Mouse (Mus musculus) large intestine, adult 2 months (tissue): ENCODE results near the gene Fbxw8. TPM values are rescaled to one million over a fixed set of nuclear protein-coding genes. Genes with fewer than 3 reads are reported as not detected.
A peak's percentile ranks its signal among the peaks of the same experiment; 100 is the strongest.

Experiments
- DNase-seq: peaks from one replicate; pipeline ENCODE4 v3.0.0-alpha.2; 2012; ENCODE audit warnings: low read depth, low spot score
- WGBS: fragments of 180-500 bp; shearing (Covaris S2); methylation state at CpG from one replicate; pipeline ENCODE4 v1.1.7; 2018; 5-methylcytosine and 5-hydroxymethylcytosine counted together
- polyA plus RNA-seq: library from polyadenylated mRNA; depleted of rRNA; stranded (reverse); fragments of >200 nt; gene quantifications from 2 replicates; pipeline ENCODE4 v1.2.3, GENCODE M21; 2012; rRNA removed

Gene Fbxw8
- 29.4 and 32.7 TPM in 2 replicates for polyA plus RNA-seq

- under 1% methylated on average over 67 of the region's 67 CpGs for WGBS
- peak; percentile 35 for DNase-seq
These were observed at the start of gene Fbxw8 for GRCm38 (mm10) chr5:118154839-118155564. TSS of gene Fbxw8 (minus strand) at chr5:118155464.

- no peak for DNase-seq
- WGBS: 66% methylated on average over 16 of the region's 16 CpGs
These were observed 49.6 kb upstream of the Fbxw8 start for GRCm38 (mm10) chr5:118204675-118205440.

GRCm38 (mm10) chr5:118199670-118200069 is 44.4 kb upstream of the Fbxw8 start:
- WGBS: 84% methylated on average over 5 of the region's 5 CpGs
- DNase-seq: no peak

GRCm38 (mm10) chr5:118197421-118197820 is 42.2 kb upstream of the Fbxw8 start:
- WGBS: 65% methylated on average over 13 of the region's 13 CpGs
- no peak for DNase-seq

- WGBS: 27% methylated on average over 18 of the region's 18 CpGs
These were observed 37.0 kb upstream of the Fbxw8 start for GRCm38 (mm10) chr5:118192221-118192620.

GRCm38 (mm10) chr5:118190491-118190890 is 35.2 kb upstream of the Fbxw8 start:
- no peak for DNase-seq
- 67% methylated on average over 9 of the region's 9 CpGs for WGBS

More at GRCm38 (mm10) chr5:118192221-118192620, 37.0 kb upstream of the Fbxw8 start:
- DNase-seq: no peak

GRCm38 (mm10) chr5:118188356-118188755 is 33.1 kb upstream of the Fbxw8 start:
- WGBS: 66% methylated on average over 6 of the region's 6 CpGs

GRCm38 (mm10) chr5:118186903-118187633 is 31.8 kb upstream of the Fbxw8 start:
- WGBS: 77% methylated on average over 9 of the region's 9 CpGs
- no peak for DNase-seq

More at GRCm38 (mm10) chr5:118188356-118188755, 33.1 kb upstream of the Fbxw8 start:
- no peak for DNase-seq

GRCm38 (mm10) chr5:118177640-118178039 is 22.4 kb upstream of the Fbxw8 start:
- 62% methylated on average over 7 of the region's 7 CpGs for WGBS
- DNase-seq: no peak

GRCm38 (mm10) chr5:118175137-118175536 is 19.9 kb upstream of the Fbxw8 start:
- WGBS: 21% methylated on average over 2 of the region's 2 CpGs

GRCm38 (mm10) chr5:118174310-118175009 is 19.2 kb upstream of the Fbxw8 start:
- 3% methylated on average over 21 of the region's 22 CpGs for WGBS
- no peak for DNase-seq

More at GRCm38 (mm10) chr5:118175137-118175536, 19.9 kb upstream of the Fbxw8 start:
- no peak for DNase-seq

GRCm38 (mm10) chr5:118172078-118172723 is 16.9 kb upstream of the Fbxw8 start:
- under 1% methylated on average over 27 of the region's 27 CpGs for whole genome bisulfite sequencing
- DNase-seq: no peak

GRCm38 (mm10) chr5:118171665-118172064 is 16.4 kb upstream of the Fbxw8 start:
- no peak for DNase-seq
- 1% methylated on average over 36 of the region's 36 CpGs for WGBS

GRCm38 (mm10) chr5:118170888-118171529 is 15.7 kb upstream of the Fbxw8 start:
- WGBS: 2% methylated on average over 25 of the region's 25 CpGs
- no peak for DNase-seq

- DNase-seq: no peak
These were observed 14.3 kb upstream of the Fbxw8 start for GRCm38 (mm10) chr5:118169222-118170221.

GRCm38 (mm10) chr5:118167561-118167995 is 12.3 kb upstream of the Fbxw8 start:
- 74% methylated on average over 8 of the region's 8 CpGs for WGBS
- DNase-seq: no peak

More at GRCm38 (mm10) chr5:118169222-118170221, 14.3 kb upstream of the Fbxw8 start:
- WGBS: 5% methylated on average over 109 of the region's 117 CpGs

GRCm38 (mm10) chr5:118165462-118165861 is 10.2 kb upstream of the Fbxw8 start:
- DNase-seq: no peak
